Mouse (Mus musculus) neural tube, embryonic 10.5 days (tissue): ENCODE results near the gene Gm8994.
"Not testable (repeated sequence)": the region's sequence is repeated elsewhere in the genome, so short reads cannot be mapped to it uniquely, and the experiment has no call there.

Source experiments
- DNase-seq: peaks from one replicate; pipeline ENCODE4 v3.0.0-alpha.2; 2017; ENCODE audit warnings: low spot score; ENCODE audit errors: extremely low spot score

Gm8994 gene

GRCm38 (mm10) chr6:136327239-136327638, at the start of gene Gm8994:
Gene Gm8994 (plus strand): TSS chr6:136327539.
- DNase-seq, result not testable (repeated sequence)

- DNase-seq, result no peak
These were observed 49.7 kb upstream of the Gm8994 start for GRCm38 (mm10) chr6:136277685-136278084.

- no peak for DNase-seq
These were observed 42.8 kb upstream of the Gm8994 start for GRCm38 (mm10) chr6:136284565-136284964.

GRCm38 (mm10) chr6:136286180-136286579, 41.2 kb upstream of the Gm8994 start:
- DNase-seq, result no peak

GRCm38 (mm10) chr6:136286589-136286988, 40.8 kb upstream of the Gm8994 start:
- DNase-seq, result no peak

- DNase-seq, result no peak
These were observed 35.9 kb upstream of the Gm8994 start for GRCm38 (mm10) chr6:136291424-136291823.

GRCm38 (mm10) chr6:136291951-136292714, 35.2 kb upstream of the Gm8994 start:
- no peak for DNase-seq

- no peak for DNase-seq
These were observed 33.6 kb upstream of the Gm8994 start for GRCm38 (mm10) chr6:136293700-136294099.

- DNase-seq, result no peak
These were observed 31.5 kb upstream of the Gm8994 start for GRCm38 (mm10) chr6:136295821-136296220.

- DNase-seq, result no peak
These were observed 31.1 kb upstream of the Gm8994 start for GRCm38 (mm10) chr6:136296251-136296650.

GRCm38 (mm10) chr6:136303514-136303913, 23.8 kb upstream of the Gm8994 start:
- DNase-seq, result no peak

- no peak for DNase-seq
These were observed 22.9 kb upstream of the Gm8994 start for GRCm38 (mm10) chr6:136304369-136304988.

GRCm38 (mm10) chr6:136309487-136309886, 17.9 kb upstream of the Gm8994 start:
- no peak for DNase-seq

- not testable (repeated sequence) for DNase-seq
These were observed 1.1 kb downstream of the Gm8994 start for GRCm38 (mm10) chr6:136328416-136328815.

GRCm38 (mm10) chr6:136340669-136341068, 13.3 kb downstream of the Gm8994 start:
- DNase-seq, result no peak

GRCm38 (mm10) chr6:136341093-136341492, 13.8 kb downstream of the Gm8994 start:
- no peak for DNase-seq

GRCm38 (mm10) chr6:136343868-136344267, 16.5 kb downstream of the Gm8994 start:
- DNase-seq, result no peak

- no peak for DNase-seq
These were observed 17.7 kb downstream of the Gm8994 start for GRCm38 (mm10) chr6:136345034-136345433.

GRCm38 (mm10) chr6:136345641-136346040, 18.3 kb downstream of the Gm8994 start:
- no peak for DNase-seq

- DNase-seq, result no peak
These were observed 19.7 kb downstream of the Gm8994 start for GRCm38 (mm10) chr6:136347053-136347452.

- no peak for DNase-seq
These were observed 20.3 kb downstream of the Gm8994 start for GRCm38 (mm10) chr6:136347631-136348030.

GRCm38 (mm10) chr6:136353399-136354184, 26.3 kb downstream of the Gm8994 start:
- peak; percentile 67 for DNase-seq
